Mouse (Mus musculus) neural tube, embryonic 12.5 days (tissue): ENCODE data around the gene Odf2. TPM values are rescaled to one million over a fixed set of nuclear protein-coding genes. Genes with fewer than 3 reads are reported as not detected.
A peak's percentile ranks its signal among the peaks of the same experiment; 100 is the strongest.

Source experiments
- ATAC-seq: fragments of 200-750 bp; cut with Nextera tagmentation; 2 replicates; pipeline ENCODE4 v1.8.0; 2017; ENCODE audit warnings: low read depth, mild to moderate bottlenecking, moderate TSS enrichment, moderate library complexity; ENCODE audit not compliant: low FRiP score
- H3K27ac ChIP-seq: fragments of 300-500 bp; sonication (generic); 2 replicates; pipeline ENCODE4 v1.5.1; 2016
- H3K27me3 ChIP-seq: fragments of 300-500 bp; sonication (generic); replicated peaks from 2 replicates; pipeline ENCODE4 v1.6.1; 2016; ENCODE audit warnings: mild to moderate bottlenecking
- H3K36me3 ChIP-seq: fragments of 300-500 bp; sonication (generic); 2 replicates; pipeline ENCODE4 v1.6.1; 2016; ENCODE audit warnings: mild to moderate bottlenecking
- H3K4me1 ChIP-seq: fragments of 300-500 bp; sonication (generic); 2 replicates; pipeline ENCODE4 v1.6.1; 2016
- H3K4me2 ChIP-seq: fragments of 300-500 bp; sonication (generic); replicated peaks from 2 replicates; pipeline ENCODE4 v1.6.1; 2016; ENCODE audit warnings: mild to moderate bottlenecking
- H3K4me3 ChIP-seq: fragments of 300-500 bp; sonication (generic); 2 replicates; pipeline ENCODE4 v1.5.1; 2016
- H3K9ac ChIP-seq: fragments of 300-500 bp; sonication (generic); 2 replicates; pipeline ENCODE4 v1.6.1; 2016; ENCODE audit warnings: mild to moderate bottlenecking
- H3K9me3 ChIP-seq: fragments of 300-500 bp; sonication (generic); 2 replicates; pipeline ENCODE4 v1.6.1; 2016; ENCODE audit warnings: mild to moderate bottlenecking
- WGBS: fragments of 180-500 bp; shearing (Covaris S2); methylation state at CpG from one replicate; pipeline ENCODE4 v1.1.7; 2016; 5-methylcytosine and 5-hydroxymethylcytosine counted together
- polyA plus RNA-seq: library from polyadenylated mRNA; unstranded; fragments of >200 nt; fragmentation: Nextera tagmentation; extraction: Ambion mirVana; gene quantifications from 2 replicates; pipeline ENCODE4 v1.2.1, GENCODE M21; 2016

The Odf2 gene
- polyA plus RNA-seq, 1 experiment from 2014 or later: 84.0 TPM

- H3K9me3 ChIP-seq: no peaks in the 10 kb centered on the region
- 8% methylated on average over 4 of the region's 4 CpGs for WGBS
- no peak overlapping the region for H3K9ac ChIP-seq
- H3K4me3 ChIP-seq: no peak overlapping the region
- peak overlapping the region; percentile 46 for H3K27ac ChIP-seq
- H3K27me3 ChIP-seq: no peaks in the 10 kb centered on the region
- H3K4me1 ChIP-seq: peaks cover 76% of the 10 kb centered on the region
- no peak overlapping the region; the same call in 1 of the 2 replicates for H3K4me2 ChIP-seq
- no peak for ATAC-seq
- no peaks in the 10 kb centered on the region for H3K36me3 ChIP-seq
These were observed 36.0 kb upstream of the Odf2 start for GRCm38 (mm10) chr2:29852957-29853485.

- peaks cover 75% of the 10 kb centered on the region for H3K4me1 ChIP-seq
- 32% methylated on average over 5 of the region's 5 CpGs for WGBS
- no peak for ATAC-seq
- no peak overlapping the region for H3K9ac ChIP-seq
- H3K9me3 ChIP-seq: no peaks in the 10 kb centered on the region
- no peaks in the 10 kb centered on the region for H3K36me3 ChIP-seq
- H3K4me2 ChIP-seq: no peak overlapping the region
- peak overlapping the region; percentile 46; the same call in 1 of the 2 replicates for H3K27ac ChIP-seq
- H3K4me3 ChIP-seq: no peak overlapping the region
- no peaks in the 10 kb centered on the region for H3K27me3 ChIP-seq
These were observed 35.3 kb upstream of the Odf2 start for GRCm38 (mm10) chr2:29853736-29854135.

GRCm38 (mm10) chr2:29855585-29856210 is 33.3 kb upstream of the Odf2 start:
- Histone ChIP-seq H3K4me3 (no peak overlapping the region), H3K9me3 (no peaks in the 10 kb centered on the region), H3K9ac (0 out of 2 replicates have a peak overlapping the region, but pooled peaks have one; percentile 0), H3K4me1 (peaks cover 61% of the 10 kb centered on the region), H3K27me3 (no peaks in the 10 kb centered on the region), H3K27ac (peak overlapping the region; percentile 70), H3K36me3 (no peaks in the 10 kb centered on the region), H3K4me2 (0 out of 2 replicates have a peak overlapping the region, but pooled peaks have one; percentile 27)
- ATAC-seq: peak; percentile 34; the same call in 1 of the 2 replicates
- 31% methylated on average over 10 of the region's 10 CpGs for WGBS

GRCm38 (mm10) chr2:29856451-29857260 is 32.4 kb upstream of the Odf2 start:
- Histone ChIP-seq H3K4me1 (peaks cover 61% of the 10 kb centered on the region), H3K9ac (peak overlapping the region; percentile 38; the same call in 1 of the 2 replicates), H3K4me3 (no peak overlapping the region), H3K4me2 (peak overlapping the region; percentile 27), H3K27ac (peak overlapping the region; percentile 70), H3K27me3 (no peaks in the 10 kb centered on the region), H3K36me3 (no peaks in the 10 kb centered on the region), H3K9me3 (no peaks in the 10 kb centered on the region)
- peak; percentile 69 for ATAC-seq
- 2% methylated on average over 19 of the region's 19 CpGs for WGBS

GRCm38 (mm10) chr2:29857341-29857740 is 31.7 kb upstream of the Odf2 start:
- H3K36me3 ChIP-seq: no peaks in the 10 kb centered on the region
- no peak overlapping the region for H3K4me3 ChIP-seq
- peak overlapping the region; percentile 70; the same call in 1 of the 2 replicates for H3K27ac ChIP-seq
- H3K4me1 ChIP-seq: peaks cover 61% of the 10 kb centered on the region
- H3K4me2 ChIP-seq: peak overlapping the region; percentile 27; the same call in 1 of the 2 replicates
- 20% methylated on average over 2 of the region's 2 CpGs for WGBS
- H3K9ac ChIP-seq: 0 out of 2 replicates have a peak overlapping the region, but pooled peaks have one; percentile 38
- ATAC-seq: no peak
- no peaks in the 10 kb centered on the region for H3K27me3 ChIP-seq
- H3K9me3 ChIP-seq: no peaks in the 10 kb centered on the region

- WGBS: 49% methylated on average over 5 of the region's 5 CpGs
- Histone ChIP-seq H3K9ac (no peak overlapping the region), H3K36me3 (no peaks in the 10 kb centered on the region), H3K27ac (no peak overlapping the region), H3K4me2 (no peak overlapping the region), H3K27me3 (no peaks in the 10 kb centered on the region), H3K4me1 (peaks cover 56% of the 10 kb centered on the region), H3K9me3 (no peaks in the 10 kb centered on the region), H3K4me3 (no peak overlapping the region)
- ATAC-seq: no peak
These were observed 31.1 kb upstream of the Odf2 start for GRCm38 (mm10) chr2:29857967-29858366.

- Histone ChIP-seq H3K4me1 (peaks cover 46% of the 10 kb centered on the region), H3K9ac (no peak overlapping the region), H3K27ac (no peak overlapping the region), H3K36me3 (no peaks in the 10 kb centered on the region), H3K4me3 (no peak overlapping the region), H3K4me2 (no peak overlapping the region), H3K9me3 (no peaks in the 10 kb centered on the region), H3K27me3 (no peaks in the 10 kb centered on the region)
- WGBS: 9% methylated on average over 5 of the region's 5 CpGs
- ATAC-seq: no peak
These were observed 30.1 kb upstream of the Odf2 start for GRCm38 (mm10) chr2:29858748-29859473.

- no peak overlapping the region for H3K4me2 ChIP-seq
- no peaks in the 10 kb centered on the region for H3K9me3 ChIP-seq
- no peak overlapping the region for H3K4me3 ChIP-seq
- no peak overlapping the region for H3K9ac ChIP-seq
- H3K27ac ChIP-seq: no peak overlapping the region
- peaks cover 17% of the 10 kb centered on the region for H3K4me1 ChIP-seq
- H3K27me3 ChIP-seq: no peaks in the 10 kb centered on the region
- no peaks in the 10 kb centered on the region for H3K36me3 ChIP-seq
- ATAC-seq: no peak
- 86% methylated on average over 4 of the region's 4 CpGs for WGBS
These were observed 23.9 kb upstream of the Odf2 start for GRCm38 (mm10) chr2:29865125-29865524.

- under 1% methylated on average over 44 of the region's 44 CpGs for WGBS
- peak within 1 kb of the TSS; percentile 85 for H3K4me2 ChIP-seq
- H3K9ac ChIP-seq: peak within 1 kb of the TSS; percentile 50
- ATAC-seq: peak; percentile 92
- no peaks in the 10 kb centered on the region for H3K27me3 ChIP-seq
- H3K4me3 ChIP-seq: peak within 1 kb of the TSS; percentile 46
- peaks cover 24% of the 10 kb centered on the region for H3K4me1 ChIP-seq
- peaks cover 10% of the 10 kb centered on the region; the same call in 1 of the 2 replicates for H3K36me3 ChIP-seq
- H3K9me3 ChIP-seq: no peaks in the 10 kb centered on the region
- no peak within 1 kb of the TSS for H3K27ac ChIP-seq
These were observed 19.9 kb upstream of the Odf2 start, which contains the start of gene Cercam for GRCm38 (mm10) chr2:29868949-29869645. Gene Cercam, plus strand, starts transcription at chr2:29869164.

- Histone ChIP-seq H3K9ac (peak overlapping the region; percentile 50), H3K4me1 (peaks cover 24% of the 10 kb centered on the region), H3K27ac (no peak overlapping the region), H3K36me3 (peaks cover 11% of the 10 kb centered on the region; the same call in 1 of the 2 replicates), H3K27me3 (no peaks in the 10 kb centered on the region), H3K4me3 (peak overlapping the region; percentile 46), H3K4me2 (peak overlapping the region; percentile 85), H3K9me3 (no peaks in the 10 kb centered on the region)
- WGBS: 2% methylated on average over 17 of the region's 17 CpGs
- peak; percentile 63 for ATAC-seq
These were observed 19.2 kb upstream of the Odf2 start for GRCm38 (mm10) chr2:29869646-29870451.
